8 mouse cellular contexts compared by ENCODE assay signal in genomic region chr11:102465713-102466436, GRCm38 (mm10). TPM values are rescaled to one million over a fixed set of nuclear protein-coding genes. Genes with fewer than 3 reads are reported as not detected.
A peak's percentile ranks its signal among the peaks of the same experiment; 100 is the strongest.
DNase-seq lines count a peak whose midpoint lies in the region; ATAC-seq and TF ChIP-seq lines count a peak whose summit lies in the region.

No protein-coding gene starts in this region.

- 0 out of 2 replicates have a peak, but pooled peaks cover 4% of the 10 kb centered on the region for H3K27me3 ChIP-seq in forebrain, embryonic 11.5 days (ENCODE audit: control insufficient read depth, insufficient read depth, low read length)
- H3K27me3 ChIP-seq in heart, embryonic 14.5 days (ENCODE audit: control insufficient read depth, insufficient read depth, low read length) = no peaks in the 10 kb centered on the region
- H3K27me3 ChIP-seq in kidney, postnatal 0 days (ENCODE audit: insufficient read depth, low read length) = no peaks in the 10 kb centered on the region
- no peaks in the 10 kb centered on the region for H3K27me3 ChIP-seq in liver, embryonic 11.5 days (replicated peaks; ENCODE audit: control insufficient read depth, insufficient read depth, low read length)

- ATAC-seq in forebrain, embryonic 11.5 days (replicated peaks; ENCODE audit: low FRiP score) = no peak
- no peak for ATAC-seq in heart, embryonic 14.5 days (ENCODE audit: insufficient number of reproducible peaks, insufficient read depth, low FRiP score, low read depth)
- ATAC-seq in kidney, postnatal 0 days (replicated peaks; ENCODE audit: low FRiP score, low read depth) = no peak
- no peak for ATAC-seq in liver, embryonic 11.5 days (replicated peaks; ENCODE audit: low FRiP score)

- WGBS in forebrain, embryonic 11.5 days = 12% methylated on average over 26 of the region's 26 CpGs
- WGBS in heart, embryonic 14.5 days = 14% methylated on average over 26 of the region's 26 CpGs
- 13% methylated on average over 26 of the region's 26 CpGs for WGBS in kidney, postnatal 0 days
- 57% methylated on average over 26 of the region's 26 CpGs for WGBS in liver, embryonic 11.5 days
- 13% methylated on average over 26 of the region's 26 CpGs for WGBS in olfactory bulb, adult 2 months

- TF ChIP-seq CTCF in kidney, postnatal 0 days (IDR thresholded peaks at IDR 0.05; ENCODE audit: low read depth) = no peak
- TF ChIP-seq CTCF in olfactory bulb, adult 2 months (IDR thresholded peaks at IDR 0.05; ENCODE audit: insufficient read depth, low read depth, low read length) = no peak

- peak; percentile 70 for DNase-seq in layer of hippocampus, adult 11-12 months (ENCODE audit: low spot score)
- DNase-seq in layer of hippocampus, adult 9-10 months (ENCODE audit: low spot score) = no peak
- no peak for DNase-seq in forebrain, embryonic 11.5 days (ENCODE audit: low spot score)
- peak; percentile 45 for DNase-seq in kidney, postnatal 0 days (ENCODE audit: low spot score)
- DNase-seq in liver, embryonic 11.5 days (ENCODE audit: low spot score) = no peak
- no peak for DNase-seq in spleen, adult 18-20 months

- no peak overlapping the region for H3K9ac ChIP-seq in forebrain, embryonic 11.5 days (ENCODE audit: low read length)
- H3K9ac ChIP-seq in heart, embryonic 14.5 days (ENCODE audit: low read length) = no peak overlapping the region
- no peak overlapping the region for H3K9ac ChIP-seq in kidney, postnatal 0 days (ENCODE audit: low read depth, low read length)
- H3K9ac ChIP-seq in liver, embryonic 11.5 days (ENCODE audit: low read depth, low read length) = no peak overlapping the region

- no peak overlapping the region for H3K4me3 ChIP-seq in forebrain, embryonic 11.5 days (ENCODE audit: low read depth, low read length)
- H3K4me3 ChIP-seq in heart, embryonic 14.5 days (ENCODE audit: control insufficient read depth in 1 of 2, insufficient read depth in 1 of 2, low read depth in 1 of 2, low read length in 2 of 2) = no peak overlapping the region
- H3K4me3 ChIP-seq in kidney, postnatal 0 days (replicated peaks; ENCODE audit: low read depth, low read length) = no peak overlapping the region
- 0 out of 2 replicates have a peak overlapping the region, but pooled peaks have one; percentile 6 for H3K4me3 ChIP-seq in liver, embryonic 11.5 days (ENCODE audit: low read depth, low read length)
- no peak overlapping the region for H3K4me3 ChIP-seq in olfactory bulb, adult 2 months (ENCODE audit: insufficient read depth, low read depth, low read length)

- no peaks in the 10 kb centered on the region for H3K9me3 ChIP-seq in forebrain, embryonic 11.5 days (ENCODE audit: control insufficient read depth, low read length)
- no peaks in the 10 kb centered on the region for H3K9me3 ChIP-seq in heart, embryonic 14.5 days (ENCODE audit: control insufficient read depth, low read length)
- H3K9me3 ChIP-seq in kidney, postnatal 0 days (replicated peaks; ENCODE audit: low read length) = no peaks in the 10 kb centered on the region
- no peaks in the 10 kb centered on the region for H3K9me3 ChIP-seq in liver, embryonic 11.5 days (ENCODE audit: control insufficient read depth, low read length)

- 0 out of 2 replicates have a peak overlapping the region, but pooled peaks have one; percentile 9 for H3K4me2 ChIP-seq in forebrain, embryonic 11.5 days (ENCODE audit: low read depth, low read length, severe bottlenecking)
- peak overlapping the region; percentile 92 for H3K4me2 ChIP-seq in heart, embryonic 14.5 days (ENCODE audit: low read length)
- peak overlapping the region; percentile 6 for H3K4me2 ChIP-seq in kidney, postnatal 0 days (ENCODE audit: low read length)
- H3K4me2 ChIP-seq in liver, embryonic 11.5 days = peak overlapping the region; percentile 21; the same call in 1 of the 2 replicates

- H3K4me1 ChIP-seq in forebrain, embryonic 11.5 days (replicated peaks; ENCODE audit: control insufficient read depth, insufficient read depth, low read length) = peaks cover 13% of the 10 kb centered on the region; the same call in 1 of the 2 replicates
- H3K4me1 ChIP-seq in heart, embryonic 14.5 days (ENCODE audit: control insufficient read depth in 2 of 2, insufficient read depth in 2 of 2, low read length in 2 of 2) = peaks cover 28 to 32% of the 10 kb centered on the region in 2 experiments
- peaks cover 17% of the 10 kb centered on the region for H3K4me1 ChIP-seq in kidney, postnatal 0 days (replicated peaks; ENCODE audit: insufficient read depth, low read length)
- H3K4me1 ChIP-seq in liver, embryonic 11.5 days (replicated peaks; ENCODE audit: control insufficient read depth, insufficient read depth, low read length) = peaks cover 49% of the 10 kb centered on the region
- H3K4me1 ChIP-seq in olfactory bulb, adult 2 months (ENCODE audit: control insufficient read depth, insufficient read depth, low read length) = peaks cover 26% of the 10 kb centered on the region

- TF ChIP-seq POLR2A in olfactory bulb, adult 2 months (IDR thresholded peaks at IDR 0.05; ENCODE audit: insufficient read depth, low read depth, low read length) = no peak

- no peaks in the 10 kb centered on the region for H3K36me3 ChIP-seq in forebrain, embryonic 11.5 days (ENCODE audit: control insufficient read depth, insufficient read depth, low read length)
- no peaks in the 10 kb centered on the region for H3K36me3 ChIP-seq in heart, embryonic 14.5 days (ENCODE audit: control insufficient read depth, insufficient read depth, low read length)
- no peaks in the 10 kb centered on the region for H3K36me3 ChIP-seq in kidney, postnatal 0 days (ENCODE audit: insufficient read depth, low read length)
- no peaks in the 10 kb centered on the region for H3K36me3 ChIP-seq in liver, embryonic 11.5 days (ENCODE audit: control insufficient read depth, insufficient read depth, low read length)

- no peak overlapping the region for H3K27ac ChIP-seq in forebrain, embryonic 11.5 days (ENCODE audit: low read depth, low read length)
- 0 out of 4 replicates have a peak overlapping the region, but pooled peaks of 1 of the 2 experiments have one; percentile 68 for H3K27ac ChIP-seq in heart, embryonic 14.5 days (replicated peaks in 1 of 2; ENCODE audit: control insufficient read depth in 1 of 2, insufficient read depth in 1 of 2, low read depth in 2 of 2, low read length in 2 of 2)
- H3K27ac ChIP-seq in kidney, postnatal 0 days = no peak overlapping the region
- no peak overlapping the region for H3K27ac ChIP-seq in liver, embryonic 11.5 days (ENCODE audit: low read depth, low read length)
- peak overlapping the region; percentile 78 for H3K27ac ChIP-seq in olfactory bulb, adult 2 months (ENCODE audit: insufficient read depth, low read depth, low read length)

RNA-seq across cellular contexts. Expression of gene Itga2b, which starts 4.0 kb away (rescaled TPM):
- polyA plus RNA-seq in forebrain, embryonic 11.5 days (2014; fragmentation: Nextera tagmentation; extraction: Ambion mirVana) = 5.0 and 7.4 TPM in 2 replicates
- polyA plus RNA-seq in heart, embryonic 14.5 days (2014; fragmentation: Nextera tagmentation; extraction: Ambion mirVana) = 6.7 and 6.8 TPM in 2 replicates
- 12.1 and 12.9 TPM in 2 replicates for polyA plus RNA-seq in kidney, postnatal 0 days (2015; fragmentation: Nextera tagmentation; extraction: Ambion mirVana)
- polyA plus RNA-seq in liver, embryonic 11.5 days (2014; fragmentation: Nextera tagmentation; extraction: Ambion mirVana) = 76.2 and 80.3 TPM in 2 replicates
- polyA plus RNA-seq in olfactory bulb, adult 2 months (2012; ENCODE audit: insufficient read depth, insufficient read length, low replicate concordance, missing spikeins) = not detected in 2 replicates

RNA-seq across cellular contexts. Expression of gene Fam171a2, which starts 18.4 kb away (rescaled TPM):
- polyA plus RNA-seq in forebrain, embryonic 11.5 days (2014; fragmentation: Nextera tagmentation; extraction: Ambion mirVana) = 11.0 and 11.2 TPM in 2 replicates
- 4.6 and 7.9 TPM in 2 replicates for polyA plus RNA-seq in heart, embryonic 14.5 days (2014; fragmentation: Nextera tagmentation; extraction: Ambion mirVana)
- 5.9 and 6.4 TPM in 2 replicates for polyA plus RNA-seq in kidney, postnatal 0 days (2015; fragmentation: Nextera tagmentation; extraction: Ambion mirVana)
- 1.8 and 2.0 TPM in 2 replicates for polyA plus RNA-seq in liver, embryonic 11.5 days (2014; fragmentation: Nextera tagmentation; extraction: Ambion mirVana)
- polyA plus RNA-seq in olfactory bulb, adult 2 months (2012; ENCODE audit: insufficient read depth, insufficient read length, low replicate concordance, missing spikeins) = not detected in 2 replicates

RNA-seq across cellular contexts. Expression of gene Grn, which starts 35.8 kb away (rescaled TPM):
- 65.7 and 72.8 TPM in 2 replicates for polyA plus RNA-seq in forebrain, embryonic 11.5 days (2014; fragmentation: Nextera tagmentation; extraction: Ambion mirVana)
- 182 and 190 TPM in 2 replicates for polyA plus RNA-seq in heart, embryonic 14.5 days (2014; fragmentation: Nextera tagmentation; extraction: Ambion mirVana)
- polyA plus RNA-seq in kidney, postnatal 0 days (2015; fragmentation: Nextera tagmentation; extraction: Ambion mirVana) = 191 and 209 TPM in 2 replicates
- 68.1 and 69.5 TPM in 2 replicates for polyA plus RNA-seq in liver, embryonic 11.5 days (2014; fragmentation: Nextera tagmentation; extraction: Ambion mirVana)
- not detected in 2 replicates for polyA plus RNA-seq in olfactory bulb, adult 2 months (2012; ENCODE audit: insufficient read depth, insufficient read length, low replicate concordance, missing spikeins)

RNA-seq across cellular contexts. Expression of gene Slc25a39, which starts 58.1 kb away (rescaled TPM):
- polyA plus RNA-seq in forebrain, embryonic 11.5 days (2014; fragmentation: Nextera tagmentation; extraction: Ambion mirVana) = 196 and 214 TPM in 2 replicates
- 266 and 295 TPM in 2 replicates for polyA plus RNA-seq in heart, embryonic 14.5 days (2014; fragmentation: Nextera tagmentation; extraction: Ambion mirVana)
- polyA plus RNA-seq in kidney, postnatal 0 days (2015; fragmentation: Nextera tagmentation; extraction: Ambion mirVana) = 352 and 383 TPM in 2 replicates
- 282 and 283 TPM in 2 replicates for polyA plus RNA-seq in liver, embryonic 11.5 days (2014; fragmentation: Nextera tagmentation; extraction: Ambion mirVana)
- polyA plus RNA-seq in olfactory bulb, adult 2 months (2012; ENCODE audit: insufficient read depth, insufficient read length, low replicate concordance, missing spikeins) = not detected in 2 replicates

Comparison
In these comparisons a context has a peak if more than half of its experiments do, and no peak if none do; other contexts are left out.
1. DNase-seq: peak in layer of hippocampus, adult 11-12 months (single experiment) and kidney, postnatal 0 days (single experiment); none in layer of hippocampus, adult 9-10 months (single experiment), forebrain, embryonic 11.5 days (single experiment), liver, embryonic 11.5 days (single experiment) and spleen, adult 18-20 months (0 of 2).
2. H3K4me2 ChIP-seq: peak in every context shown above with its lines; median percentile 92 in heart, embryonic 14.5 days; 21 in liver, embryonic 11.5 days; 9 in forebrain, embryonic 11.5 days; 6 in kidney, postnatal 0 days.